Mouse (Mus musculus) heart, adult 18-20 months (tissue): ENCODE data around the gene Dnmt3l. TPM values are rescaled to one million over a fixed set of nuclear protein-coding genes. Genes with fewer than 3 reads are reported as not detected.
A peak's percentile ranks its signal among the peaks of the same experiment; 100 is the strongest.
"Not testable (repeated sequence)": the region's sequence is repeated elsewhere in the genome, so short reads cannot be mapped to it uniquely, and the experiment has no call there.

ENCODE experiments used
- DNase-seq, 2 experiments: peaks; one replicate each; pipeline ENCODE4 v3.0.0; 2021 to 2022; ENCODE audit warnings: mixed read lengths in 1 of 2
- total RNA-seq, 2 experiments: library from RNA; stranded (reverse); gene quantifications; 2 replicates each; pipeline ENCODE4 v1.2.3; 2021

Gene Dnmt3l
- total RNA-seq, 2 experiments from 2014 or later, result not detected

- no peak for DNase-seq
These were observed 44.0 kb downstream of the Dnmt3l start for GRCm38 (mm10) chr10:78085711-78086110.

- DNase-seq, result peak; percentile 64 to 72
These were observed 44.8 kb downstream of the Dnmt3l start for GRCm38 (mm10) chr10:78086444-78087061.

GRCm38 (mm10) chr10:78087101-78087511 lies 45.4 kb downstream of the Dnmt3l start:
- peak; percentile 41 to 55 for DNase-seq

GRCm38 (mm10) chr10:78090246-78090645 lies 48.5 kb downstream of the Dnmt3l start:
- peak; percentile 44 to 66 for DNase-seq

DNA sequence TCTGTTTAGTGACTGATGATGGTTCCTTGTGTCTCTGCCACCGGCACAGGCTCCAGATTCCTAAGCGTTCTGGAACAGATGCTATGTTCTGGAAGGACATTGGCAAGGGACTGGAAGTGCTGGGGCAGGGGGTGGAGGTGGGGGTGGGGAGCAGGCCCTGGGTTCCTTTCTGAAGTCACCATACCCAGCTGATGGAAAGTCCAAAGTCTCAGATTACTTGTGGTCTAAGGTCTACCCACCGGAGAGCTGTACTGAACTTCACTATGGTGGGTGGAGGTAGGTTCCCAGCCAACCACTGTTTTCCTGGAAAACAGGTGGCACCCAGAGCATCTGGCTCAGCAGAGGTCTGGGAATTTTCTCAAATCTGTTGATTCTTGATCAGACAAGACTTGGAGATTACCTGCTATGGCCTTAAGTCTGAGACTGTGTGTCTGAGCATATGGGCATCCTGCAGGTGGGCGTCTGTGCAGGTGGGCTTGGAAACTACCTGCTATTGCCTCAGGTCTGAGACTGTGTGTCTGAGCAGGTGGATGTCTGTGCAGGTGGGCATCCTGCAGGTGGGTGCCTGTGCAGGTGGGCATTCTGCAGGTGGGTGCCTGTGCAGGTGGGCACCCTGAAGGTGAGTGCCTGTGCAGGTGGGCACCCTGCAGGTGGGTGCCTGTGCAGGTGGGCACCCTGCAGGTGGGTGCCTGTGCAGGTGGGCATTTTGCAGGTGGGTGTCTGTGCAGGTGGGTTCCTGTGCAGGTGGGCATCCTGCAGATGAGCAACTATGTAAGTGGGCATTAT lies 49.2 kb downstream of the Dnmt3l start:
- DNase-seq, result no peak

DNA sequence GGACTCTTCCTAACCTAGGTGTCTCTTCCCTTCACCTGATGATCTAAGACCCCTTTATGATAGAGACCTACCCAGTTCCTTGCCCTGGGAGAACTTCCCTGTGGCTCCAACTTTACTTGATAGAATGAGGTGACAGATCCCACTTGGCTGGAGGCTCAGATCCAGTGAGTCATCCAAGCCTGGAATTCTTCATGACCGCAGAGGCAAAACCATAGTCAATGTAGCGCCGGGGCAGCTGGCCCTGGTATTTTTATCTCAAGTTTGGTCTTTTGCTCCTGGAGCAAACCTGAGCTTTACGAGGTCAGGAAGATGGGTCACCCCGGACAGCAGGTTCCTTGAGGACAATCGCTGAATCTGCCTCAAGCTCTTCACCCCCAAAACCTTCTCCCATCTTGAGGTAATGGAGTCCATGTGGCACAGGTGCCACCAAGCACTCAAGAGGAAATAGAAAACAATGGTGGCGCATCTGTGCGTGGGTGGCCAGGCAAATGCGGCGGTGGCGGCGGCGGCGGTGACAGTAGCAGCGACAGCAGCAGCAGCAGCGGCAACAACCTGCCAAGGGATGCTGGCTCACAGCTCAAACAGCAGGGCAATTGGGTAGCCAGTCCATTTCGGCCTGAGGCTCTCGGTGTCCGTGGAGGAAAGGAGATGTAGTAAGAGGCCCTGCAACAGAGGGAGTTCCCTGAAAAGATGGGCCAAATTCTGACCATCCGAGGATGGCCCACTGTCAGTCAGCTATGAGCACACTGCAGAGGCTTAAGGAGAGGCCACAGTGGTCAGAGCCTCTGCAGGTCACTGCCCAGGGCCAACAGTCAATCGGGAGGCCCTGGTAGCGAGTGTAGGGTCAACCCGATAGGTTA lies 50.3 kb downstream of the Dnmt3l start:
- DNase-seq, result peak; percentile 41 to 48

DNA sequence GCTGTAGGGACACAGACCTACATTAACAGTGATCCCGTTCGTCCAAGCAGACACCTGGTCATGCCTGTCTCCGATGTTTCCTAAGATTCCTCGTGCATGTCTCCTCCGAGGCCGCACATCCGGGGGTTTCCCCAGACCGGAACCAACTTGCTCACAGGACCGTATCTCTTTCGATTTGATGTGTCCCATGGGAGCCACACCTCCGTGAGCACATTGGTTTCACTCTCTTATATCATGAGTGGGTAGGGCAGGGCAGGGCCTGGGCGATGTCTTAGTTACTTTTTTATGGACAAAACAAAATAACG lies 50.9 kb downstream of the Dnmt3l start:
- DNase-seq, result peak in 1 of 2 experiments; percentile 50

GRCm38 (mm10) chr10:78095221-78095620 lies 53.5 kb downstream of the Dnmt3l start:
- DNase-seq, result no peak

- DNase-seq, result peak; percentile 64 to 79
These were observed 54.5 kb downstream of the Dnmt3l start for GRCm38 (mm10) chr10:78095954-78096931.

GRCm38 (mm10) chr10:78099860-78100259 lies 58.1 kb downstream of the Dnmt3l start:
- DNase-seq, result not testable (repeated sequence)

DNA sequence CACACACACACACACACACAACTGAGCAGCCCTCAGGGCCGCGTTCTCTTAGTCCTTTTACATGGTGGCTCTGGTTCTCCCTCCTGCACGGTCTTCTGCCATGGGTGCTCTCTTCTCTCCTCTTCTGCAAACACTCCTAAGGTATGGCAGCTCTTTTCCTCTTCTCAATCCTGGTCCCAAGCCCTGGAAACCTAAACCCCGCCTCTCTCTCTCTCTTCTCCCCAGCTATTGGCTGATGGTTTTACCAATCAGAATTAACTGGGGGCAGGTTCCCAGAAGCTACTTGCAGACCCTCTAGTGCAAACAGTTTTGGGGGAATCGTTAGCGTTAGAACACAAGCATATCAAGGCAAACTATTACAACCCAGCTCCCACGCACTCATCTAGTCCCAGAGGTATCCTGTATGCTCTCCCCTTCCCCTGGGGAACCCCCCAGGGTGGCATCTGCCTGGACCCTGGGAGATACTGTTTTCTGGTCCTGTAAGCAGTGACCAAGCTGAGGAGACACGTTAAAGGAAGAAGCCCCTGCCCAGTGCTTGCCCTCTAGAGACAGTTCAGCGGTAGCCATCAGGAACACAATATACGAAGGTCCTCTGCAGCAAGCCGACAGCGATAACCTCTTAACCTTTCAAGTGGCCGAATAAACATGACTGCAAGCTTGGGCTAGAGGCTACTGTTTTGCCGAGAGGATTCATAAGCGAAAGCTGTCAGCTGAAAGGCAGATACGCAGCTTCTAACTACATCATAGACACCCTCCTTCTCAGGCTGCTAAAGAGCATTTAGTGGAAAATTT lies 59.4 kb downstream of the Dnmt3l start:
- DNase-seq, result no peak

GRCm38 (mm10) chr10:78104555-78105490 lies 63.1 kb downstream of the Dnmt3l start:
- DNase-seq, result peak; percentile 51 to 66

- peak; percentile 44 to 51 for DNase-seq
These were observed 63.8 kb downstream of the Dnmt3l start for GRCm38 (mm10) chr10:78105548-78105947.

Other genes with a start within 250 kb of the Dnmt3l start
- gene Gm9639, start 246.9 kb upstream of the Dnmt3l start, total RNA-seq, result not detected
- gene Gm19668, start 242.8 kb upstream of the Dnmt3l start, total RNA-seq, result not detected
- gene Gm9507, start 230.1 kb upstream of the Dnmt3l start, total RNA-seq, result not detected
- not detected for gene Gm2696, start 227.3 kb upstream of the Dnmt3l start, total RNA-seq
- gene Krtap10-4, start 214.9 kb upstream of the Dnmt3l start, total RNA-seq, result not detected
- not detected for gene Krtap10-10, start 206.0 kb upstream of the Dnmt3l start, total RNA-seq
- gene Gm36176, start 195.1 kb upstream of the Dnmt3l start, total RNA-seq, result not detected
- not detected for gene Gm10318, start 189.1 kb upstream of the Dnmt3l start, total RNA-seq
- not detected for gene Gm3285, start 180.0 kb upstream of the Dnmt3l start, total RNA-seq
- gene Lrrc3, start 139.4 kb upstream of the Dnmt3l start, total RNA-seq, result under 1 TPM; 0.49 to 0.69 TPM
- gene Trpm2, start 71.4 kb upstream of the Dnmt3l start, total RNA-seq, result 1 to 10 TPM in 1 of 2 experiments, under 1 TPM in 1; 0.99 to 1.5 TPM
- 1 to 10 TPM; 8.8 to 9.8 TPM for gene 1810043G02Rik, start 63.4 kb upstream of the Dnmt3l start, total RNA-seq
- gene Pfkl, start 31.9 kb upstream of the Dnmt3l start, total RNA-seq, result 100 to 1,000 TPM; 114 to 120 TPM
- not detected for gene Aire, start 1.7 kb downstream of the Dnmt3l start, total RNA-seq
- gene Icosl, start 27.4 kb downstream of the Dnmt3l start, total RNA-seq, result 1 to 10 TPM; 5.7 to 8.4 TPM
- 100 to 1,000 TPM; 684 to 739 TPM for gene D10Jhu81e, start 127.8 kb downstream of the Dnmt3l start, total RNA-seq
- gene Pwp2, start 143.2 kb downstream of the Dnmt3l start, total RNA-seq, result 10 to 100 TPM; 11.2 to 11.6 TPM
- 10 to 100 TPM; 51.1 to 54.8 TPM for gene Trappc10, start 202.7 kb downstream of the Dnmt3l start, total RNA-seq